Mouse (Mus musculus) spleen, postnatal 36 days (tissue): ENCODE results near the gene Angel2.
"Not testable (repeated sequence)": the region's sequence is repeated elsewhere in the genome, so short reads cannot be mapped to it uniquely, and the experiment has no call there.

Source experiments
- DNase-seq, 2 experiments: peaks; one replicate each; pipeline ENCODE4 v3.0.0; 2022; ENCODE audit warnings: low spot score in 2 of 2, mixed read lengths in 1 of 2

The Angel2 gene

GRCm38 (mm10) chr1:190924812-190925211, at the start of gene Angel2:
Gene Angel2 (plus strand): TSS chr1:190925112.
- DNase-seq: not testable (repeated sequence)

GRCm38 (mm10) chr1:190875751-190876150, 49.2 kb upstream of the Angel2 start:
- no peak for DNase-seq

GRCm38 (mm10) chr1:190880638-190881037, 44.3 kb upstream of the Angel2 start:
- DNase-seq: no peak

- DNase-seq: peak; percentile 7 to 23
Measured at GRCm38 (mm10) chr1:190881422-190881821, 43.5 kb upstream of the Angel2 start.

GRCm38 (mm10) chr1:190886014-190886413, 38.9 kb upstream of the Angel2 start:
- no peak for DNase-seq

GRCm38 (mm10) chr1:190888031-190888430, 36.9 kb upstream of the Angel2 start:
- DNase-seq: no peak

- DNase-seq: no peak
Measured at GRCm38 (mm10) chr1:190888646-190889045, 36.3 kb upstream of the Angel2 start.

GRCm38 (mm10) chr1:190893559-190894167, 31.2 kb upstream of the Angel2 start:
- DNase-seq: no peak

- no peak for DNase-seq
Measured at GRCm38 (mm10) chr1:190898186-190898585, 26.7 kb upstream of the Angel2 start.

- no peak for DNase-seq
Measured at GRCm38 (mm10) chr1:190898899-190899575, 25.9 kb upstream of the Angel2 start.

- no peak for DNase-seq
Measured at GRCm38 (mm10) chr1:190901082-190901481, 23.8 kb upstream of the Angel2 start.

GRCm38 (mm10) chr1:190904136-190904535, 20.8 kb upstream of the Angel2 start:
- no peak for DNase-seq

- no peak for DNase-seq
Measured at GRCm38 (mm10) chr1:190904714-190905113, 20.2 kb upstream of the Angel2 start.

GRCm38 (mm10) chr1:190910836-190911235, 14.1 kb upstream of the Angel2 start:
- no peak for DNase-seq

GRCm38 (mm10) chr1:190911415-190912123, 13.3 kb upstream of the Angel2 start, which contains the start of gene Rps6kc1:
Gene Rps6kc1 (minus strand): TSS chr1:190911770.
- DNase-seq: peak; percentile 36 to 49

GRCm38 (mm10) chr1:190912623-190913022, 12.3 kb upstream of the Angel2 start:
- no peak for DNase-seq

- DNase-seq: no peak
Measured at GRCm38 (mm10) chr1:190918938-190919337, 6.0 kb upstream of the Angel2 start.

GRCm38 (mm10) chr1:190919725-190920469, 5.0 kb upstream of the Angel2 start:
- no peak for DNase-seq

- DNase-seq: no peak
Measured at GRCm38 (mm10) chr1:190927311-190927710, 2.4 kb downstream of the Angel2 start.

GRCm38 (mm10) chr1:190927751-190928369, 2.9 kb downstream of the Angel2 start:
- DNase-seq: no peak

- DNase-seq: peak; percentile 99
Measured at GRCm38 (mm10) chr1:190928370-190929009, 3.6 kb downstream of the Angel2 start.
